Mouse (Mus musculus) ES-Bruce4 (cell line): ENCODE data around the gene Mybpc1.

Source experiments
- CTCF ChIP-seq: IDR thresholded peaks from one replicate; pipeline ENCODE4 v1.8.1; 2011; ENCODE audit warnings: low read depth, low read length
- POLR2A ChIP-seq: IDR thresholded peaks from one replicate; pipeline ENCODE4 v1.8.1; 2011; ENCODE audit warnings: low read length; ENCODE audit not compliant: insufficient read depth

DNA sequence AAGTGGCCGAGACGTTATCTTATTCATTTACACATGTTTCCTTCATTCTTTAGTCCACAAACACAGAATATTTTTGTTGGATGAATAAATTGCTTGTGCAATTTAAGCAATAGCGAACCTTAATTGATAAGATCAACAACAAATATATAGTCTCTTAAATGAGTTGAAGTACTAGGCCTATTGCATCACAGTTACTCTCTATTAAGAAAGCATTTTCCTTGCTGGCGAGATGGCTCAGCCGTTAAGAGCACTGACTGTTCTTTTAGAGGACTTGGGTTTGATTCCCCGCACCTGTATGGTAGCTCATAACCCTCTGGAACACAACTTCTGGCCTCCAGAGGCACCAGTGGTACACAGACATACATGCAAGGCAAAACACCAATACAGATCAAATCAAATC is 47.9 kb downstream of the Mybpc1 start:
- TF ChIP-seq CTCF (no peak), POLR2A (no peak)
